Mouse (Mus musculus) liver, adult 2 months (tissue): Measurements from ENCODE around the gene Nfix.

ENCODE experiments used
- CTCF ChIP-seq: fragments of 200-500 bp; IDR thresholded peaks from 2 replicates; pipeline ENCODE4 v1.5.1; 2011; ENCODE audit warnings: low read depth, low read length, control low read depth
- POLR2A ChIP-seq: fragments of 200-500 bp; IDR thresholded peaks from 2 replicates; pipeline ENCODE4 v1.6.1; 2011; ENCODE audit warnings: low read length, control low read depth; ENCODE audit not compliant: insufficient read depth; ENCODE audit errors: extremely low read depth

DNA sequence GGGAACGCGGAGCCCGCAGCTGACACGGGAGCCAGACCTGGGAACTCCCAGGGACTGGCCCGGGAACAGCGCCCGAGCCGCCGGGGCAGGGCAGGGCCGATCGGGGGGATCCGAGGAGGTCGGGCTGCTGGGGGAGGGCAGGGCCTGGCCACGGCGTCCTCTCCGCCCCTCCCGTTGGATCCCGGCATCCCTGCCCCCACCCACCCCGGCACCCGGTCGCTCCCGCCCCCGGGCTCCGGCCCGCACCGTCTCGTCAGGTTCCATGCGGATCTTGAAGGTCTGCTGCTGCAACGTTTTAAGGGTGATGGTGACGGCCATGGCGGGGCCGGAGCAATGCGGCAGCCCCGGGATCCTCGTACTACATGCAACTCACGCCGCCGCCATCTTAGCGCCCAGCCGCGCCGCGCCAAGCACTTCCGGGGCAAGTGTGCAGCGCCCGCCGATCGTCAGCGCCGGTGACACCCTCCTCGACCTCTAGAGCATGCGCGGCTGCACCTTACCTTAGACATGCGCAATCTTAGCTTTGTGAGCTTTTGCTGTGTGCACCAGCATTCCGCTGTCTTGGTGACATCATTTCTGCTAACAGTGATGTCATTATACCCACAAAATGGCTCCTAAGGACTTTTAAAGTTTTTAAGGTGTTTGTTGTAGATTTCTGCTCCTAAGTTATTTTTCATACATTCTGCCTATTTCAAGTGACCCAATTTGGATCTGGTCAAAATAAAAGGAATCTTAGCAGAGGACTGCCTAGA is 40.3 kb upstream of the Nfix start, which contains the start of gene Rad23a:
- 0 out of 2 replicates have a peak, but pooled peaks have one; percentile 67 for TF ChIP-seq POLR2A
- no peak for TF ChIP-seq CTCF
